8 mouse cellular contexts compared by ENCODE assay signal in the genomic region with DNA sequence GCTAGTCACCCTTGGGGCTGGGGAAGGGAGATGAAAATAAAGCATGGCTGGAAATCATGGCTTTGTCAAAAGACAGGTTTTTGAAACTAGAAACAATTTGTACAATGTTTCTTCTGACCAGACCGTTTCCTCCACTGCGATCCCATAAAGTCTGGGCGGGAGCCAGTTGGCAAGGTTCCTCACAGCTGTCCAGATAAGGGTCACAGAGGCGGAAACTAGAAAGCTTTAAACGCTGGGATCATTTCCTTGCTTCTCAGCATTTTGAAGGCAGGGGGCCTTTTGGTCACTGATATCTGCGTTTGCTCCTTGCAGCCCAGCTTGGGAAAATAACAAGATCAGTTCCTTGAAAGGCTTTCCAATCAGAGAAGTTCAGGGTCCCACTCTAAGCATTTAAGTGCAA.
DNase-seq lines count a peak whose midpoint lies in the region; ATAC-seq lines count a peak whose summit lies in the region.

No protein-coding gene starts in this region.

- no peak overlapping the region for H3K4me3 ChIP-seq in hindbrain, embryonic 14.5 days (replicated peaks; ENCODE audit: low read length)
- H3K4me3 ChIP-seq in hindbrain, embryonic 12.5 days, result no peak overlapping the region

- no peak overlapping the region; the same call in 1 of the 2 replicates for H3K9ac ChIP-seq in hindbrain, embryonic 14.5 days
- H3K9ac ChIP-seq in hindbrain, embryonic 12.5 days, result no peak overlapping the region

- 47% methylated on average over 6 of the region's 6 CpGs for WGBS in hindbrain, embryonic 14.5 days
- 53% methylated on average over 6 of the region's 6 CpGs for WGBS in hindbrain, embryonic 12.5 days

- H3K36me3 ChIP-seq in hindbrain, embryonic 14.5 days (replicated peaks; ENCODE audit: control insufficient read depth, insufficient read depth), result no peaks in the 10 kb centered on the region
- H3K36me3 ChIP-seq in hindbrain, embryonic 12.5 days, result no peaks in the 10 kb centered on the region

- DNase-seq in hindbrain, embryonic 14.5 days (ENCODE audit: low spot score), result no peak
- DNase-seq in adrenal gland, postnatal 25 days, result peak; percentile 93
- peak; percentile 95 to 96 for DNase-seq in heart, adult 18-20 months
- peak; percentile 84 to 88 for DNase-seq in kidney, adult 8-10 months
- DNase-seq in lung, postnatal 36 days, result peak; percentile 92
- peak; percentile 88 to 91 for DNase-seq in urinary bladder, postnatal 4 days (ENCODE audit: low spot score in 2 of 2)

- H3K27ac ChIP-seq in hindbrain, embryonic 14.5 days, result peak overlapping the region; percentile 39; the same call in 1 of the 2 replicates
- H3K27ac ChIP-seq in hindbrain, embryonic 12.5 days, result no peak overlapping the region

- no peaks in the 10 kb centered on the region for H3K27me3 ChIP-seq in hindbrain, embryonic 14.5 days (ENCODE audit: control insufficient read depth, insufficient read depth, low read length)
- H3K27me3 ChIP-seq in hindbrain, embryonic 12.5 days, result no peaks in the 10 kb centered on the region

- no peaks in the 10 kb centered on the region for H3K4me1 ChIP-seq in hindbrain, embryonic 14.5 days (replicated peaks; ENCODE audit: control insufficient read depth, insufficient read depth, low read length)
- H3K4me1 ChIP-seq in hindbrain, embryonic 12.5 days, result no peaks in the 10 kb centered on the region

- no peak overlapping the region for H3K4me2 ChIP-seq in hindbrain, embryonic 14.5 days (replicated peaks)
- no peak overlapping the region for H3K4me2 ChIP-seq in hindbrain, embryonic 12.5 days (replicated peaks)

- H3K9me3 ChIP-seq in hindbrain, embryonic 14.5 days (ENCODE audit: control insufficient read depth, low read length), result no peaks in the 10 kb centered on the region
- no peaks in the 10 kb centered on the region for H3K9me3 ChIP-seq in hindbrain, embryonic 12.5 days (replicated peaks)

- no peak for ATAC-seq in hindbrain, embryonic 14.5 days (ENCODE audit: low FRiP score)
- no peak for ATAC-seq in hindbrain, embryonic 12.5 days (ENCODE audit: low FRiP score)
- ATAC-seq in megakaryocyte progenitor cell, adult 5-6 weeks (replicated peaks; ENCODE audit: poor library complexity), result no peak; the same call in 1 of the 2 replicates
